Mouse (Mus musculus) MEL (cell line): ENCODE measurements around the gene Tbx19. TPM values are rescaled to one million over a fixed set of nuclear protein-coding genes. Genes with fewer than 3 reads are reported as not detected.

Experiments used
- DNase-seq: peaks from one replicate; pipeline ENCODE4 v3.0.0; 2011; ENCODE audit warnings: low read depth, low spot score
- H3K27ac ChIP-seq: 2 replicates; pipeline ENCODE4 v1.5.1; 2012; ENCODE audit warnings: low read depth, mild to moderate bottlenecking, control low read depth, low read length, moderate library complexity; ENCODE audit not compliant: control insufficient read depth
- H3K27me3 ChIP-seq, 2 experiments: fragments of 150-350 bp in 1 of 2; sonication (generic) in 1 of 2; 2 replicates each; pipeline ENCODE4 v1.6.1; 2012; ENCODE audit warnings: low read length in 2 of 2, mild to moderate bottlenecking in 2 of 2, improper control_type of control experiment in 1 of 2, moderate library complexity in 1 of 2; ENCODE audit not compliant: insufficient read depth in 2 of 2, control insufficient read depth in 1 of 2
- H3K36me3 ChIP-seq, 2 experiments: 2 replicates each; pipeline ENCODE4 v1.6.1; 2012 to 2014; ENCODE audit warnings: low read length in 2 of 2, improper control_type of control experiment in 1 of 2, inconsistent platforms in 1 of 2, mild to moderate bottlenecking in 1 of 2; ENCODE audit not compliant: insufficient read depth in 2 of 2, control insufficient read depth in 1 of 2
- H3K4me1 ChIP-seq, 2 experiments: fragments of 150-350 bp in 1 of 2; sonication (generic) in 1 of 2; 2 replicates each; pipeline ENCODE4 v1.6.1; 2012; ENCODE audit warnings: low read length in 2 of 2, improper control_type of control experiment in 1 of 2, mild to moderate bottlenecking in 1 of 2; ENCODE audit not compliant: insufficient read depth in 2 of 2, control insufficient read depth in 1 of 2
- H3K4me3 ChIP-seq, 2 experiments: fragments of 150-350 bp in 1 of 2; sonication (generic) in 1 of 2; 2 replicates each; pipeline ENCODE4 v1.5.1; 2012; ENCODE audit warnings: low read depth in 2 of 2, low read length in 2 of 2, mild to moderate bottlenecking in 2 of 2, moderate library complexity in 2 of 2, control low read depth in 1 of 2, improper control_type of control experiment in 1 of 2; ENCODE audit not compliant: control insufficient read depth in 1 of 2, insufficient read depth in 1 of 2
- H3K79me2 ChIP-seq: 2 replicates; pipeline ENCODE4 v1.6.1; 2012; ENCODE audit warnings: mild to moderate bottlenecking, low read length, moderate library complexity; ENCODE audit not compliant: control insufficient read depth, poor library complexity, insufficient read depth
- H3K9ac ChIP-seq: 2 replicates; pipeline ENCODE4 v1.6.1; 2012; ENCODE audit warnings: low read depth, mild to moderate bottlenecking, control low read depth, low read length, moderate library complexity; ENCODE audit not compliant: control insufficient read depth, poor library complexity, severe bottlenecking
- H3K9me3 ChIP-seq: fragments of 150-350 bp; sonication (generic); replicated peaks from 2 replicates; pipeline ENCODE4 v1.6.1; 2012; ENCODE audit warnings: mild to moderate bottlenecking, low read length, improper control_type of control experiment, moderate library complexity; ENCODE audit not compliant: insufficient read depth
- CTCF ChIP-seq, 3 experiments: IDR thresholded peaks in 2 of 3; conservative IDR thresholded peaks in 1 of 3; 2 replicates each; pipeline ENCODE4 v1.5.1; 2011 to 2012; ENCODE audit warnings: low read length in 3 of 3, low read depth in 2 of 3, mild to moderate bottlenecking in 2 of 3, improper control_type of control experiment in 1 of 3, inconsistent platforms in 1 of 3, mixed read lengths in 1 of 3, moderate library complexity in 1 of 3; ENCODE audit not compliant: control insufficient read depth in 1 of 3, insufficient read depth in 1 of 3, poor library complexity in 1 of 3, severe bottlenecking in 1 of 3
- E2F4 ChIP-seq: IDR thresholded peaks from 2 replicates; pipeline ENCODE4 v1.6.1; 2011; ENCODE audit warnings: low read depth, low read length, improper control_type of control experiment, borderline replicate concordance
- ELF1 ChIP-seq: IDR thresholded peaks from 2 replicates; pipeline ENCODE4 v1.6.1; 2014; ENCODE audit warnings: low read depth, mild to moderate bottlenecking, inconsistent platforms, low read length, improper control_type of control experiment, moderate library complexity
- JUND ChIP-seq: IDR thresholded peaks from 2 replicates; pipeline ENCODE4 v1.6.1; 2011; ENCODE audit warnings: low read depth, mild to moderate bottlenecking, improper control_type of control experiment, low read length
- KAT2A ChIP-seq: conservative IDR thresholded peaks from 2 replicates; pipeline ENCODE4 v1.6.1; 2012; ENCODE audit warnings: low read depth, low read length, improper control_type of control experiment, inconsistent platforms
- MAX ChIP-seq: IDR thresholded peaks from 2 replicates; pipeline ENCODE4 v1.6.1; 2011; ENCODE audit warnings: low read length, improper control_type of control experiment
- MAZ ChIP-seq: IDR thresholded peaks from 2 replicates; pipeline ENCODE4 v1.6.1; 2012; ENCODE audit warnings: low read depth, mild to moderate bottlenecking, inconsistent platforms, low read length, improper control_type of control experiment
- MEF2A ChIP-seq: IDR thresholded peaks from 2 replicates; pipeline ENCODE4 v1.6.1; 2014; ENCODE audit warnings: low read depth, mild to moderate bottlenecking, inconsistent platforms, low read length, improper control_type of control experiment; ENCODE audit not compliant: poor library complexity, insufficient replicate concordance, severe bottlenecking; ENCODE audit errors: extremely low read depth
- NELFE ChIP-seq: IDR thresholded peaks from 2 replicates; pipeline ENCODE4 v1.6.1; 2011; ENCODE audit warnings: low read depth, low read length, improper control_type of control experiment
- NRF1 ChIP-seq: IDR thresholded peaks from 2 replicates; pipeline ENCODE4 v1.6.1; 2014; ENCODE audit warnings: low read depth, mild to moderate bottlenecking, inconsistent platforms, low read length, improper control_type of control experiment, moderate library complexity; ENCODE audit not compliant: poor library complexity, insufficient read depth, severe bottlenecking
- POLR2A ChIP-seq, 2 experiments: IDR thresholded peaks; 2 replicates each; pipeline ENCODE4 v1.6.1; 2011 to 2012; ENCODE audit warnings: low read length in 2 of 2, mild to moderate bottlenecking in 2 of 2, control low read depth in 1 of 2, improper control_type of control experiment in 1 of 2, low read depth in 1 of 2, moderate library complexity in 1 of 2; ENCODE audit not compliant: control insufficient read depth in 1 of 2, insufficient read depth in 1 of 2, poor library complexity in 1 of 2
- POLR2AphosphoS2 ChIP-seq: IDR thresholded peaks from 2 replicates; pipeline ENCODE4 v1.6.1; 2011; ENCODE audit warnings: low read length, improper control_type of control experiment
- POLR2AphosphoS5 ChIP-seq: IDR thresholded peaks from 2 replicates; pipeline ENCODE4 v1.6.1; 2012; ENCODE audit warnings: low read depth, borderline replicate concordance, mild to moderate bottlenecking, inconsistent platforms, low read length, moderate library complexity, mixed read lengths
- RCOR1 ChIP-seq: IDR thresholded peaks from 2 replicates; pipeline ENCODE4 v1.6.1; 2012; ENCODE audit warnings: low read depth, mild to moderate bottlenecking, inconsistent platforms, low read length, improper control_type of control experiment
- TCF12 ChIP-seq: IDR thresholded peaks from 2 replicates; pipeline ENCODE4 v1.6.1; 2014; ENCODE audit warnings: low read depth, mild to moderate bottlenecking, inconsistent platforms, low read length, improper control_type of control experiment, moderate library complexity
- UBTF ChIP-seq: IDR thresholded peaks from 2 replicates; pipeline ENCODE4 v1.6.1; 2012; ENCODE audit warnings: low read depth, mild to moderate bottlenecking, inconsistent platforms, low read length, improper control_type of control experiment, moderate library complexity, borderline replicate concordance; ENCODE audit not compliant: insufficient read depth
- ZC3H11A ChIP-seq: IDR thresholded peaks from 2 replicates; pipeline ENCODE4 v1.6.1; 2012; ENCODE audit warnings: low read depth, mild to moderate bottlenecking, inconsistent platforms, low read length, improper control_type of control experiment
- ZMIZ1 ChIP-seq: IDR thresholded peaks from 2 replicates; pipeline ENCODE4 v1.6.1; 2012; ENCODE audit warnings: low read depth, mild to moderate bottlenecking, inconsistent platforms, low read length, improper control_type of control experiment, moderate library complexity
- polyA plus RNA-seq, 2 experiments: library from polyadenylated mRNA; stranded (reverse) in 1 of 2; unstranded in 1 of 2; fragments of >175 nt in 1 of 2; fragments of >200 nt in 1 of 2; gene quantifications; 2 replicates each; pipeline versions ENCODE4 v1.2.1 to v1.2.4; 2012; ENCODE audit warnings: low replicate concordance in 2 of 2, low read depth in 1 of 2; ENCODE audit not compliant: insufficient read length in 2 of 2, insufficient read depth in 1 of 2, missing spikeins in 1 of 2
- total RNA-seq: library from RNA; depleted of rRNA; stranded (reverse); fragments of 300-350 nt; gene quantifications from 2 replicates; pipeline ENCODE4 v1.2.3, GENCODE M21; 2012

Tbx19 gene
- total and polyA plus RNA-seq, 3 experiments = 0.19 TPM; not detected in 2

DNA sequence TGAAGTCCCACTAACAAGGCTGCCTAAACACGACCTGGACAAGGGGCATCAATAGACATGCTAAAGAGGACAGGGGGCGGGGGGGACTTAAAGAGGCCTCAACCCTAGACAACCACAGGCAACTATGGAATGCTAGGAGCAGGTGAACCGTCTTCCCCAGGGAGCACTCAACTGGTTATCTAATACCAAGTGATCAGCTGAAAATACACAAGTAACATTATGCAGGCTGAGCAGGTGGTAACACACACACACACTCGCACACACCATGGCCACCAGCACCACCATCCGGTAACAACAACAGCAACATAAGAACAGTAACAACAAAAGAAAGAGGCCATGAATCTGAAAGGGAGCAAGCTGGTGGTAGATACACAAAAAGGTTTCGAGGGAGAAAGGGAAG, 29.5 kb upstream of the Tbx19 start:
- TF ChIP-seq RCOR1 (no peak), NELFE (no peak), UBTF (no peak), ELF1 (no peak)
- H3K9ac ChIP-seq = no peak overlapping the region
- no peak for DNase-seq
- peaks cover 0 to 9% of the 10 kb centered on the region in 2 experiments; a peak in 2 of 4 replicates for H3K36me3 ChIP-seq
- H3K9me3 ChIP-seq = no peaks in the 10 kb centered on the region
- peaks cover 2% of the 10 kb centered on the region; the same call in 1 of the 2 replicates for H3K79me2 ChIP-seq
- no peak overlapping the region for H3K27ac ChIP-seq
- H3K27me3 ChIP-seq = no peaks in the 10 kb centered on the region
- peaks cover 4 to 11% of the 10 kb centered on the region in 2 experiments for H3K4me1 ChIP-seq
- H3K4me3 ChIP-seq = no peak overlapping the region

DNA sequence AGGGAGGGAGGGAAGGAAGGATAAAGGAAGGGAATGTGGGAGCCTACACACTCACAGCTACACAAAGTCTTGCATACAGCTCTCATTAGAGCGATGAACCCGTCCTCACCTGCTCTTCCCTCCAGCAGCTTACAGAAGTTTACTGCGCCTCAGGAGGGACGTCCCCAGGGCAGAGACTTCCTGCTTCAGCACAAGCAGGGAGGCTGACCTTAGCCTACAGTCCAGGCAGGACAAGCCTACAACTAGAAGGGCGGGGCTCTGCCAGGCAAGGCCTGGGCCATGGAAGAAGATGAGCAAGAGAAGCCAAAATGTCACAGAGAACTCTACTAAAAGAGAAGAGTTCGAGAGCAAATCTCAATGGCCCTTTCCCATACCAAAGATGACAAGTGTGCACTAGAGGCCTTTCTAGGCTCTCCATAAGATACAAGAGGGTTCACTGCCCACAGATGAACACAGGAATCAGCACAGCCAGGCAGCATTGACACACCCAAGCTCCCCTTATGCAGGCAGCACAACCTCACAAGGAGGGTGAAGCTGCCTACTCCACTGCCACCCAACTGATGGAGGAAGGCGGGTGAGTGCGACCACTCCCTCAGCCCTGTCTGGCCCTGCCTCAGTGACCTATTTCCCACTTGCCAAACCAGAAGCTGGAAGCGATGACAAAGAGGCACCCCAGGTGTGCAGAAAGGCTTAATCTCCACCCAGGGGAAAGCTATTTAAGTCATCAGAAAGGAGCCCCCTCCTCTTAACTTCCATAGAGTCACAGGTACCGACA, 28.4 kb upstream of the Tbx19 start:
- Histone ChIP-seq H3K4me1 (peaks cover 3 to 5% of the 10 kb centered on the region in 2 experiments; a peak in 2 of 4 replicates), H3K27ac (no peak overlapping the region), H3K36me3 (peaks cover 0 to 6% of the 10 kb centered on the region in 2 experiments; a peak in 2 of 4 replicates), H3K27me3 (no peaks in the 10 kb centered on the region), H3K9me3 (no peaks in the 10 kb centered on the region), H3K4me3 (no peak overlapping the region), H3K79me2 (no peaks in the 10 kb centered on the region), H3K9ac (no peak overlapping the region)
- no peak for TF ChIP-seq MEF2A
- no peak for TF ChIP-seq POLR2AphosphoS5
- TF ChIP-seq E2F4 = no peak
- TF ChIP-seq TCF12 = no peak
- no peak for TF ChIP-seq JUND
- TF ChIP-seq KAT2A = no peak
- no peak for TF ChIP-seq POLR2A (IDR thresholded peaks at IDR 0.05; ENCODE audit: control insufficient read depth in 1 of 2, insufficient read depth in 1 of 2, low read depth in 1 of 2, low read length in 2 of 2, poor library complexity in 1 of 2)
- TF ChIP-seq ELF1 = no peak
- no peak for TF ChIP-seq ZC3H11A
- no peak for TF ChIP-seq CTCF (IDR thresholded peaks at IDR 0.05 in 2 of 3, conservative IDR thresholded peaks at IDR 0.05 in 1 of 3; ENCODE audit: control insufficient read depth in 1 of 3, insufficient read depth in 1 of 3, low read depth in 2 of 3, low read length in 3 of 3, poor library complexity in 1 of 3, severe bottlenecking in 1 of 3)
- no peak for TF ChIP-seq MAZ
- no peak for TF ChIP-seq POLR2AphosphoS2
- no peak for TF ChIP-seq MAX
- no peak for TF ChIP-seq NRF1
- no peak for TF ChIP-seq ZMIZ1
- DNase-seq = no peak
